Comparison of ENCODE assay signal across 9 mouse cellular contexts in the genomic region with DNA sequence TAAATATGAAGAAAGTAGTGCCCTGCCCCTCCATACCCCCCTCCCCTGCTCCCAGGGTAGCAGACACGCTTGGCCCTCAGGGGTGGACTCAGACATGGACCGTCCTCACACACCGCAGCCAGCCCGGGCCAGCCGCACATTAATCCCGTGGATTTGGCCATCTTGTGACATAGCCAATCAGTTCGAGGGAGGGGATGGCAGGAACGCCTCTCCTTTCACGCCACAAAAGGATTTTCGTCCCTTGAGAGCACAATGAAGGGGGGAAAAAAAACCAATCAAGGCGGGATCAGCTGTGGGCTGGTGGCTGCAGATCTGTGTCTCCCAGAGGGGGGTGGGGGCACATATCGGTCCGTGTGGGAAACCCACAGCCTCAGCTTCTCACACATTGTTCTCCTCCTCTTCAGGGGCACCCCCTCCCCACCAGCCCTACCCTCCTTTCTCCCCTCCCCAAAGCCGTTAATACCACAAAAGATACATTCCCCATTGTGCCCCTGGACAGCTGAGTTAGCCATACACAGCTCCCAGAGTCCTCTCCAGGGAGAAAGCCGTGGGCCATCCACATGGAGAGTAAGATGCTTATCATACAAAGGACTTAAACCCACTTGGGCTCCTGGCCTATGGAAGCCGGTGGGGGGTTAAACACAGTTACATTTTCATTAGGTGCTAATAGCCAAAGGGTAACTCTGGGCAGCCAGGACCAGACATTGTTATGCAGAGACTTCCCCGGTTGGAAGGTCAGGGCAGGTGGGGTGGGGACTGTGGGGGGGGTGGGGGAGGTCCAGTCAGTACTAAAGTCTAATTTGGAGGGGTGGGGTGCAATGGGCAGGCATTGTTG.
A peak's percentile ranks its signal among the peaks of the same experiment; 100 is the strongest.
DNase-seq lines count a peak whose midpoint lies in the region; ATAC-seq lines count a peak whose summit lies in the region.
"Had no signal": no experiment of that assay in that cellular context is flagged by ENCODE, and none has a peak within 500 bp of the region (broad histone marks: within the 10 kb centered on the region; RNA-seq: fewer than 3 reads in every experiment).

No protein-coding gene starts in this region.

- peak overlapping the region; percentile 47 for H3K27ac ChIP-seq in heart, embryonic 10.5 days
- no peak overlapping the region for H3K27ac ChIP-seq in limb, embryonic 13.5 days

- H3K4me2 ChIP-seq in limb, embryonic 13.5 days (replicated peaks) = peak overlapping the region; percentile 58

- no peaks in the 10 kb centered on the region for H3K9me3 ChIP-seq in heart, embryonic 10.5 days
- no peaks in the 10 kb centered on the region for H3K9me3 ChIP-seq in limb, embryonic 13.5 days

- peak overlapping the region; percentile 31; the same call in 1 of the 2 replicates for H3K9ac ChIP-seq in limb, embryonic 13.5 days

- 6% methylated on average over 17 of the region's 17 CpGs for WGBS in heart, embryonic 10.5 days
- 5% methylated on average over 17 of the region's 17 CpGs for WGBS in limb, embryonic 13.5 days

- peak; percentile 59 for ATAC-seq in limb, embryonic 13.5 days (ENCODE audit: low FRiP score, low read depth)
- ATAC-seq in inflammation-experienced regulatory T-cells, adult 6 months = no peak

- peaks cover 14% of the 10 kb centered on the region for H3K4me1 ChIP-seq in heart, embryonic 10.5 days
- peaks cover 31% of the 10 kb centered on the region for H3K4me1 ChIP-seq in limb, embryonic 13.5 days

- peaks cover 78% of the 10 kb centered on the region for H3K27me3 ChIP-seq in heart, embryonic 10.5 days (ENCODE audit: insufficient read depth, poor library complexity, severe bottlenecking)
- peaks cover 3% of the 10 kb centered on the region; the same call in 1 of the 2 replicates for H3K27me3 ChIP-seq in limb, embryonic 13.5 days

- H3K4me3 ChIP-seq in heart, embryonic 10.5 days = peak overlapping the region; percentile 47
- peak overlapping the region; percentile 11; the same call in 1 of the 2 replicates for H3K4me3 ChIP-seq in limb, embryonic 13.5 days

- no peak for DNase-seq in heart, embryonic 10.5 days (ENCODE audit: low spot score)
- no peak for DNase-seq in heart, adult 9 months (ENCODE audit: low spot score in 2 of 2)
- peak; percentile 42 to 49 for DNase-seq in right cerebral cortex, postnatal 10 days (ENCODE audit: low spot score in 2 of 2)
- no peak for DNase-seq in right cerebral cortex, postnatal 36 days (ENCODE audit: low spot score in 2 of 2)
- DNase-seq in yolk sac, embryonic 10.5 days (ENCODE audit: low spot score) = peak; percentile 8
- DNase-seq in thymus, postnatal 14 days = no peak
- DNase-seq: B cell, adult 2 months had no signal

- no peaks in the 10 kb centered on the region for H3K36me3 ChIP-seq in heart, embryonic 10.5 days
- H3K36me3 ChIP-seq in limb, embryonic 13.5 days = no peaks in the 10 kb centered on the region

Comparison
In these comparisons a context has a peak if more than half of its experiments do, and no peak if none do; other contexts are left out.
1. DNase-seq: peak in right cerebral cortex, postnatal 10 days (2 of 2) and yolk sac, embryonic 10.5 days (single experiment); none in heart, embryonic 10.5 days (single experiment), heart, adult 9 months (0 of 2), right cerebral cortex, postnatal 36 days (0 of 2) and thymus, postnatal 14 days (single experiment).